Mouse (Mus musculus) E14TG2a.4 (cell line): ENCODE results near the gene Oas3.

Experiments
- H3K27me3 ChIP-seq: 2 replicates; pipeline ENCODE4 v1.6.1; 2014; ENCODE audit warnings: low read length, control low read depth; ENCODE audit not compliant: insufficient read depth
- H3K36me3 ChIP-seq: 2 replicates; pipeline ENCODE4 v1.6.1; 2014; ENCODE audit warnings: low read length, control low read depth; ENCODE audit not compliant: insufficient read depth
- H3K4me1 ChIP-seq: replicated peaks from 2 replicates; pipeline ENCODE4 v1.6.1; 2014; ENCODE audit warnings: low read depth, low read length, control low read depth
- H3K4me3 ChIP-seq: replicated peaks from 2 replicates; pipeline ENCODE4 v1.5.1; 2014; ENCODE audit warnings: mild to moderate bottlenecking, low read length
- H3K9me3 ChIP-seq: 2 replicates; pipeline ENCODE4 v1.6.1; 2014; ENCODE audit warnings: low read length, control low read depth
- CTCF ChIP-seq: conservative IDR thresholded peaks from 2 replicates; pipeline ENCODE4 v1.5.1; 2014; ENCODE audit warnings: low read length
- NANOG ChIP-seq: IDR thresholded peaks from 2 replicates; pipeline ENCODE4 v1.6.1; 2014; ENCODE audit warnings: borderline replicate concordance, low read length, mixed read lengths
- POU5F1 ChIP-seq: IDR thresholded peaks from 2 replicates; pipeline ENCODE4 v1.6.1; 2014; ENCODE audit warnings: low read length, borderline replicate concordance

Gene Oas3

DNA sequence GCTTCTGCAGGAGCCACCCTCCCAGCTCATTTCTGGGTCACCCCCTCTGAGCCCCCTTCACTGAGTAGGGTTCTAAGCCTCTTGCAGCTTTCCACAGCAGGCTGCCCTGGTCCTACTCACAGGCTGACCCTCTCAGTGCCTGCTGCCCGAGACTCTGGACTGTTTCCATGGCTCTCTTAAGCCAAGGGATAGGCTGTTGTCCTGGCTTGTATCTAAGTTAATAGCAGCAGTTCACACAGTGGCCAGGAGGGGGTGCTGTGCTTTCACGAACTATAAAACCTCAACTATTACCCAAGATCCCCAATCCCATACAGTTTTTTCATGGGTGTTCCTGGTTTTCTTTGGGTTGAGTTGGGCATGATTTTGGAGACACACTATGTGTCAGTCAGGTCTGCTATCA, 15.6 kb upstream of the Oas3 start:
- Histone ChIP-seq H3K4me1 (no peaks in the 10 kb centered on the region), H3K36me3 (no peaks in the 10 kb centered on the region), H3K9me3 (no peaks in the 10 kb centered on the region), H3K27me3 (peaks cover 51% of the 10 kb centered on the region), H3K4me3 (no peak overlapping the region)
- no peak for TF ChIP-seq POU5F1
- TF ChIP-seq NANOG: no peak
- peak; percentile 86 for TF ChIP-seq CTCF

- H3K4me1 ChIP-seq: peaks cover 16% of the 10 kb centered on the region
- peaks cover 50% of the 10 kb centered on the region for H3K27me3 ChIP-seq
- TF ChIP-seq CTCF (no peak), NANOG (no peak), POU5F1 (no peak)
- H3K4me3 ChIP-seq: no peak overlapping the region
- no peaks in the 10 kb centered on the region for H3K9me3 ChIP-seq
- no peaks in the 10 kb centered on the region for H3K36me3 ChIP-seq
Measured at GRCm38 (mm10) chr5:120787042-120787441, 9.6 kb upstream of the Oas3 start.

- TF ChIP-seq NANOG: no peak
- TF ChIP-seq POU5F1: no peak
- peaks cover 9% of the 10 kb centered on the region for H3K27me3 ChIP-seq
Measured at GRCm38 (mm10) chr5:120782446-120782845, 5.0 kb upstream of the Oas3 start.

DNA sequence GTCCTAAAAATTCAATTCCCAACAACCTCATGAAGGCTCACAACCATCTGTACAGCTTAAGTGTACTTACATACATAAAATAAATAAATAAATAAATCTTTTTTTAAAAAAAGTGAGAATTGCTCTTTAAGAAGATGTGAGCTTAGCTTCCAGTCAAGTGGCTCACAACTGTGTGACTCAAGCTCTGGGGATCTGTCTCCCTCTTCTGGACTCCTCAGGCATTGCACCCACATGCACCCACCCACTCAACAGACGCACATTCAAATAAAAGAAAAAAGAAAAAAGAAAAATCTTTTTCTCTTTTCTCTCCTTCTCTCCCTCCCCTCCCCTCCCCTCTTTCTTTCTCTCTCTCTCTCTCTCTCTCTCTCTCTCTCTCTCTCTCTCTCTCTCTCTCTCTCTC, 4.2 kb upstream of the Oas3 start:
- H3K9me3 ChIP-seq: no peaks in the 10 kb centered on the region
- TF ChIP-seq CTCF (peak; percentile 95), POU5F1 (no peak), NANOG (no peak)
- no peak overlapping the region for H3K4me3 ChIP-seq
- H3K27me3 ChIP-seq: peaks cover 2% of the 10 kb centered on the region; the same call in 1 of the 2 replicates
- H3K36me3 ChIP-seq: no peaks in the 10 kb centered on the region
- peaks cover 20% of the 10 kb centered on the region for H3K4me1 ChIP-seq

More at GRCm38 (mm10) chr5:120782446-120782845, 5.0 kb upstream of the Oas3 start:
- H3K36me3 ChIP-seq: no peaks in the 10 kb centered on the region
- no peaks in the 10 kb centered on the region for H3K9me3 ChIP-seq
- peak overlapping the region; percentile 75 for H3K4me3 ChIP-seq
- H3K4me1 ChIP-seq: peaks cover 16% of the 10 kb centered on the region

DNA sequence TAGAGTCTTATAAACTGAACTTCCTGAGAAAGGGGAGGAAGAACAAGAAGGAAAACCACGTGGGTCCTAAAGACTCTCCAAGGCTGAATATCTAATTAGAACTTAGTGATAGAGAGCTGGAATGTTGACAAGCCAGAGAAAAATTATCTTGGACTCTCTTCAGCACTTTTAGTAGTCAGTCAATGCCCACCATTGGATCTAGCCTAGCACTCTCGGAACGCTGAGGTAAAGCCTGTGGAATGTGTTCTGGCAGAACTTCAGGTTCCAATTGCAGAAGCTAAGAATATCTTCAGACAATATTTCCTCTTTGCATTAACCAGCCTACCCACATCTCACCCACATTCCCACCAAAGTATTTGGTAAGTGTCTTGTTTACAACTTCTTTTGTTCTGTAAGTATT, 2.5 kb upstream of the Oas3 start:
- Histone ChIP-seq H3K4me3 (no peak overlapping the region), H3K27me3 (no peaks in the 10 kb centered on the region), H3K36me3 (no peaks in the 10 kb centered on the region), H3K4me1 (peaks cover 37% of the 10 kb centered on the region), H3K9me3 (no peaks in the 10 kb centered on the region)
- TF ChIP-seq NANOG (no peak), CTCF (no peak), POU5F1 (no peak)

DNA sequence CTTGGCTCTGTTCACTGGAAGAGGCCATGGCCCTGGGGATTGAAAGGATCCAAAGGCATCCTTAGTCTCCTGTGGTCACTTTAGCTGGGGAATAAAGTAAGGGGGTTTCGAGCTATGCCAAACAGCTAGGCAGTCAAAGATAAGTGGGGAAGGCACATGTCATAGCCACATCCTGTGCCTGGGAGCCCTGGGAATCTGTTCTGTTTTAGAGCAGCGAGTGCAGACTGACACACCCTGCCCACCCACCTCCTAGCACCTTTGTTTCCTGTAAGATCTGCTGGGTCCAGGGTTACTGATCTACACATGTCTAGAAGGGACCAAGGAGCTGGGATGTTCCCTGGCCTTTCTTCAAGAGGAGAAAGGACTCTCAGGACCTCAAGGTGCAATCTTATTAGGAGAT, 1.5 kb upstream of the Oas3 start:
- TF ChIP-seq NANOG (no peak), POU5F1 (no peak), CTCF (no peak)
- no peak overlapping the region for H3K4me3 ChIP-seq
- H3K36me3 ChIP-seq: no peaks in the 10 kb centered on the region
- H3K4me1 ChIP-seq: peaks cover 36% of the 10 kb centered on the region
- no peaks in the 10 kb centered on the region for H3K27me3 ChIP-seq
- no peaks in the 10 kb centered on the region for H3K9me3 ChIP-seq

GRCm38 (mm10) chr5:120776801-120777200, 660 bp downstream of the Oas3 start:
- Histone ChIP-seq H3K27me3 (peaks cover 5% of the 10 kb centered on the region; the same call in 1 of the 2 replicates), H3K36me3 (no peaks in the 10 kb centered on the region), H3K9me3 (no peaks in the 10 kb centered on the region), H3K4me3 (no peak overlapping the region), H3K4me1 (peaks cover 22% of the 10 kb centered on the region)
- TF ChIP-seq NANOG (no peak), POU5F1 (no peak), CTCF (no peak)

- peaks cover 12% of the 10 kb centered on the region; the same call in 1 of the 2 replicates for H3K27me3 ChIP-seq
- TF ChIP-seq NANOG: no peak
- no peak for TF ChIP-seq POU5F1
- no peak for TF ChIP-seq CTCF
Measured at GRCm38 (mm10) chr5:120775287-120775985, 2.0 kb downstream of the Oas3 start.

More at GRCm38 (mm10) chr5:120775287-120775985, 2.0 kb downstream of the Oas3 start:
- peaks cover 22% of the 10 kb centered on the region for H3K4me1 ChIP-seq
- no peaks in the 10 kb centered on the region for H3K36me3 ChIP-seq
- peak overlapping the region; percentile 45 for H3K4me3 ChIP-seq
- no peaks in the 10 kb centered on the region for H3K9me3 ChIP-seq
